Mouse (Mus musculus) ovary, postnatal 10 days (tissue): ENCODE measurements around the gene Zfp574.

Experiments
- DNase-seq: peaks from one replicate; pipeline ENCODE4 v3.0.0; 2022; ENCODE audit warnings: low spot score

The Zfp574 gene

DNA sequence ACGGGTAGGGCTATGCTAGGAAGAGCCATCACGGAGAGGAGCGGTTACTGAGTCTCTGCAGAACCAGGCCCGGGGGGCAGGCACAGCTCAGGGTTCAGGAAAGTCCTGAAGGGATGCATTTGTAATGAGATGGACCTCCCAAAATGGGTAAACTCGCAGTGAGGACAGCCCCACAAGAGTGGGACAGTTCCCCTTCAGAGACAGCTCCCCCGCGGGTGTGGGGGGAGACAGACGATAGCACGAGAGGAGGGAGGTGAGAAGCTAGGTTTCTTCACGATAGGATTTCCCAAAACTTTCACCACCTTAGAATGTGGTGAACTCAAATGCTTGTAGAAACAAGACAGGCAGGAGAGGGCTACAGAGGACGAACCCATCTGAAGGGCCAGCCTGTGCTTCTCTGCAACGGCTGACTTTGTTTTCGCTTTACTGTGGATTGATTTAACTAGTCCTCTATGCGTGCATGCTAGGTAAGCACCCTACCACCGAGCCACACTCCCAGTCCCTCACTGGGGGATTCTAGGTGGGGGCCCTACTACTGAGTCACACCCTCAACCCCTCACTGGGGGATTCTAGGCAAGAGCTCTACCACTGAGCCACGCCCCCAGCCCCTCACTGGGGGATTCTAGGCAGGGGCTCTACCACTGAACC lies 40.7 kb downstream of the Zfp574 start:
- no peak for DNase-seq

DNA sequence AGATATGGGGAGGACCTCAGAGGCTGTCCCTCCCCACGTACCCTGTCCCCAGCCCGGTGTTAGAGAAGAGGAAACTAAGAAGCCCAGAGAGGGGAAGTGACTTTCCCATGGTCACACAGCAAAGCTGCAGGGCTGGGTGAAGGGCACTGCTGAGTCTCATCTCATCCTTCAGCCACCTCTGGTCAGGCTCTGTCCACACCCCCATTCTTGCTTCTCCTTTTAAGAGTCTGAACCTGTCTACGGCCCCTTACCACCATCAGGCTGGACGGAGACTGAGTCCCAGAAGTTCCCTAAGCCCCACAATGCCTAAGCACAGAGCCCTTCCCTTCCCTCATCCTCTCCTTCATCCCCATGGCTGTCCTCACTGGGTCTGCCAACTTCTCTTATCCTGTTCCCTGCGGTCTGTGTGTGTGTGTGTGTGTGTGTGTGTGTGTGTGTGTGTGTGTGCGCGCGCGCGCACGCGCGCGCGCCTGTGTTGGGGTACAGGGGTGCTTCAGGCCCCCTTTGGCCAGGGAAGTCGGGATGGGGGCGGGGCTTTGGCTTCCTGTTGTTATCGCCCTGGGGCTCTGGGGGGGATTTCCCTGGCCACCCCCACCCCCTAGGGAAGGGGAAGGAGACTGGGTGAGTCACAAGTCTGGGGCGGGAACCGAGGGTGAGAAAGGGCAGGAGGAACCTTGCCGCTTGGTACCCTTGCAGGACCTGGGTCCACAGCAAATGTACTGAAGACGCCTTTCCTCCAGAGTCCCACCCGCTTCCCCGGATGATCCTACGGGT lies 47.9 kb downstream of the Zfp574 start:
- no peak for DNase-seq

DNA sequence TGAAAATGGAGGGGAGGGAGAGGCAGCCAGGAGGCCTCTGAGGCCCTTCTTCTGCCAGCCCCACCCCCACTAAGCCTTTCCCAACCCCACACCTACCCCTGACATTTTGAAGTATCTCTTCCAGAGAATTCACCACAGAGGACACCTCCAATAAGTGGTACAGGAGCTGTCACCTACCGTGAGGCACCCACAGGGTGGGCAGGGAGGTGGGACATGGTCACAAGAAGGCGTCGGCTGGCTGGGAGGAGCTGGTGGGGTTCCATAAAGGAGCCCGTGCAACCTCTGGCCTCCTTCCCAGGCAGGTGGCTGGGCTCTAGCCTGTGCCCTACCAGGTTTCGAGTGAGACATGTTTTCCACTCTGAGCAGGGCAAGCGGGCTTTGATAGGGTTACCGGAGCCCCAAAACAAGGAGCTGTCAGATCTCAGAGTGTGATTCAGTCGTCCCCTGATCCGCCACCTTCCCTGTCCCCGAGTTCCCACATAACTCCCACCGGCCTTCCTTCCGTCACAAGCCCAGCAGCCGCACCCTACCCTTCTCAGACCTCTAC lies 48.9 kb downstream of the Zfp574 start:
- no peak for DNase-seq

DNA sequence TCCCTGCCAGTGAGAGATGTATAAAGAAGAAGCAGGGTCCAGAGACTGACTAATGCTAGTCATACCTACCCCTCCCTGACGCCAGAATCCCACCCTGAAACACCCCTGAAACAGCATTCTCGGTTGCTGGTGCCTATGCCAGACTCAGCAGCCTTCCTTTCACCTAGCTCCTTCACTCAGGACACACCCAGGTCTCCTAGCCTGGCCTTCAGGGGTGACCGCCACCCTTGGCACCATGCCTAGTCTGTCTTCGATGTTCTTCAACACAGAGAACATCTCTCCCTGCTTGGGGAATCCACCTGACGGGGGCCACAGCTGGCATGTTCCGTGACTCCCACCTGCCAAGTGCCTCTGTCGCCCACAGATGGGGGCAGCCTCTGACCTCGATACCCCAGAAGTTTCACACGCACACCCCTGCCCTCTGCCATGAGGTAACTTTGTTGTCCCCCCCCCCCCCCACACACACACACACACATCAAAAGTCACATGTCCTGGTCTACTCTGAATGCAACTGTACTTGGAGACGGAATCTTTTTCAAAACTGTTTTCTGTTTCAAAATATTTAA lies 53.4 kb downstream of the Zfp574 start:
- DNase-seq = no peak

DNA sequence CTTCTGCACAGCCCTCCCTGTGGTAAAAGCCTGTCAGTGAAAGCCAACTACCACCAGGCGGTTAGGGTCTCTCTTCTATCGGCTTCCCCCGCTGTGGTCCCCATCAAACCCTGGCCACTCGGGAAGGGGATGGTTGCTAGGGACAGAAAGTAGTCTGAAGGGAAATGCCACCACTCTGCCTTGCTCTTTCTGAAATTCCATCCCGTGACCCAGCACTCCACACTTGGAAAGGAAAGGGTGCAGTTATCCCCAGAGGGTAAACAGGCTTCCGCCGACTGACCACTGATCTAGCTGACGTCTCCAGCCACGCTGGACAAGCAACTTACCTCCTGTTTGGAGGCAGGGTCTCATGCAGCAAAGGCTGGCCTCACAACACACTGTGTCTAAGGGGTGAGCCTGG lies 55.6 kb downstream of the Zfp574 start:
- DNase-seq = no peak

DNA sequence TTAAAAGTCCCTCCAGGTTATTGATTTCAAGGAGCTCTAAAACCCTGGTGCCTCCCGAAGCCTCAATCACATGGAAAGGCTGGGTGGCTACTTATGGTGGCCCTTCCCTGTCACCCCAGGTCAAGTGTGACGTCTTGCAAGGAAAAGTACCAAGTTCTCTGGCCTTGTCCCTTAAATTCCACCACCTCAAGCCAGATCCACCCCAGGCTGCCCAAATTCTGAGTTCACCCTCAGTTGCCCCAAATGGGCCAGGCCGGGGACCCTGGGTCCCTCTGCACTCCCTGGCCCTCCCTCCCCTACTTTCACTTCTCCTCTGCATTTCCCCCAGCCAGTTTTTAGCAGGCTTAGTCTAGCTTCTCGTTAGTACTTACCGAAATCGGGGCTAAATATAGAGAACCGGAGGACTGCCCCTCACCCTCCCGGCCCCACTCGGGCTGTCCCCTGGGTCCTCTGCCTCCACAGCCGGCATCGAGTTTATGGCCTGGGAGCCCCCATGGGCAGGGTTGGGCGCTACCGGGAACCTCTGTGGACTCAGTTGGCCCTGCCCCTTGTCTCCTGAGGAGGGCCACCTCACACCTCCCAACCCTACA lies 57.1 kb downstream of the Zfp574 start:
- no peak for DNase-seq

DNA sequence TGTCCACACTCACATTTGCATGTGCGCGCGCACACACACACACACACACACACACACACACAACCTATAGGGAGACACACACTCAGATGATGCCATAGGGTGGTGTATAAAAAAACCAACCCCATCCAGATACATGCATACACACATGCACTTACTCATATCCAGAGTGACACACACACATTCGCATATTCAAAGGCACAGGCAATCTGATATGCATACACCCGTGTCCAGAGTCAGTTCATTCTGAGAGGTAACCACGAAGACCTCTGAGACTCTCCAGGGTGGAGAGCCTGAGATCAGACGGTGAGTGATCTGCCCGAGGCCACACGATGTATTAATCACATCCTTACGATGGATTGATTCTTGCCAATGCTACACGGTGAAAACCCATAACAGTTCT lies 58.2 kb downstream of the Zfp574 start:
- DNase-seq = no peak

DNA sequence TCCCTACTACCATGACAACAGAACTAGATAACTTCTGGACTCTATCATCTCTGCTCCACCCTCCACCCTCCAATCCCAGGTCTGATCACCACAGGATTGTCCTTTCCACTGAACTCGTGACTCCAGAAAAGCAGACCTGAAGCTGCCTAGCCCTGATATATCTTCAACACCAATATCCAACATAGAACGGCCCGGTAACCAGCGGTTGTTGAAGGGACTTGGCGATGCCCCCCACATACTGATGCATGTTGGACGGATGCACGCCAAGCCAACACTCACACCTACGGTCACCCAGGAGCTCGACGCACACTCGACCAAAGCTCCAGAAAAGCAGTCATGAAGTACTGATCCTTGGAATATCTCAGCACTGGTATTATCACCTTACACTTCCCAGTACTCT lies 58.9 kb downstream of the Zfp574 start:
- DNase-seq = no peak

DNA sequence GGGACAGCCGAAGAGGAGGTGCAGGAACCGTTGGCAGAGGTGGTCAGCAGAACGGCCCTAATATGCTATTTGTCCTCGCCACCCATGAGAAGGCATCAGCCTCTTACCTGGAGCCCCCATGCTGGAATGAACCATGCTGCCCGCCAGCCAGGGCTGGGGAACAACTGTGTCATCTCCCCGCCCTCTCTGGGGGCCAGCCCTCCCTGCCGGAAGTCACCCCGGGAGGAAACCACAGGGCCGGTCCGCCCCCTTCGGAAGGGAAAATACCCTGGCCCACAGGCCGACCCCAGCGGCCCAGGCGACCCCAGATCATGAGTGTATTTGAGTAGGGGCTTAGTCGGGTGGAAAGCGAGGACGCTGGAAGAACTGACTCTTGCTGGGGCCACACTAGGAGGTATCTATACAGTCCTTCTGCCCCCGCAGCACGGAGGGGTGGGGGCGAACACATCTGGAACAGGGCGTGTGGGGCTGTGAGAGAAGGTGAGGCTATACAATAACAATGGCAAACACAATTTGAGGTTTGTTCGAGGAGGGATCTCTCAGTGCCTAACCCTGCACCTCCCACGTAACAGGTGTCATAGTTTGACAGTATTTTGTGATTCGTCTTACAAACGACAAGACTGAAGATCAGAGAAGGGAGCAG lies 60.1 kb downstream of the Zfp574 start:
- no peak for DNase-seq
